8 mouse cellular contexts compared by ENCODE assay signal in the genomic region with DNA sequence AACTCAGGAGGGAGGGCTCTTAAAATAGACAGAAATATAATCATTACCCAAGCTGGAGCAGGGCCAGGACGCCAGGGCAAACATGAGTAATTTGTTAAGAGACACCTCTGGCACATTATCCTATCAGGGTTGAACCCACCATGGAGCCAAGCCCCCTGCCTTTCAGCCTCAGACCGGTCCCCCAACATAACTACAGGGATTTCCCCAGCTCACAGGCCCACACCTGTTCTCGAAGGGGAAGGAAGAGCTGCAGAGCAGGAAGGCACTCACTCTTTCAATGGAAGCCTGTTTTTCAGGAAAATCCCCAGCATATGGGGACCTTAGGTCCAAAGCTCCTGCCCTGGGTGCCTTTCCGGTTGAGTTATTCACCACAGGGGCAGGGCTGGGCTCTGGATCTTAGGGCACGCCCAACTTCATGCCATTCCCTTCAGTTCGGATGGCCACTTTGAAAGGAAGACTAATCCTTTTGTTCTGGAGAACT. TPM values are rescaled to one million over a fixed set of nuclear protein-coding genes. Genes with fewer than 3 reads are reported as not detected.
DNase-seq lines count a peak whose midpoint lies in the region; ATAC-seq and TF ChIP-seq lines count a peak whose summit lies in the region.

No protein-coding gene starts in this region.

- peak overlapping the region; percentile 66 for H3K9ac ChIP-seq in heart, embryonic 13.5 days
- peak overlapping the region; percentile 62 for H3K9ac ChIP-seq in ES-Bruce4 (ENCODE audit: low read depth, poor library complexity, severe bottlenecking)
- peak overlapping the region; percentile 5; the same call in 1 of the 2 replicates for H3K9ac ChIP-seq in forebrain, embryonic 12.5 days

- peaks cover 85% of the 10 kb centered on the region for H3K4me1 ChIP-seq in heart, embryonic 13.5 days
- peaks cover 5% of the 10 kb centered on the region for H3K4me1 ChIP-seq in ES-Bruce4 (ENCODE audit: control insufficient read depth, insufficient read depth, low read length)
- peaks cover 67% of the 10 kb centered on the region for H3K4me1 ChIP-seq in forebrain, embryonic 12.5 days

- WGBS in heart, embryonic 13.5 days = 32% methylated on average over 6 of the region's 6 CpGs
- 4% methylated on average over 6 of the region's 6 CpGs for WGBS in forebrain, embryonic 12.5 days

- no peak overlapping the region for H3K4me3 ChIP-seq in heart, embryonic 13.5 days
- peak overlapping the region; percentile 50 for H3K4me3 ChIP-seq in ES-Bruce4 (ENCODE audit: low read depth, low read length)
- no peak overlapping the region for H3K4me3 ChIP-seq in forebrain, embryonic 12.5 days (replicated peaks)

- H3K36me3 ChIP-seq in heart, embryonic 13.5 days = peaks cover 4% of the 10 kb centered on the region; the same call in 1 of the 2 replicates
- peaks cover 14% of the 10 kb centered on the region; the same call in 1 of the 2 replicates for H3K36me3 ChIP-seq in ES-Bruce4 (ENCODE audit: control insufficient read depth, insufficient read depth, low read length, poor library complexity, severe bottlenecking)
- no peaks in the 10 kb centered on the region for H3K36me3 ChIP-seq in forebrain, embryonic 12.5 days (replicated peaks)

- no peak for DNase-seq in heart, postnatal 10 days
- peak; percentile 81 for DNase-seq in kidney, postnatal 10 days
- DNase-seq in testis, postnatal 14 days (ENCODE audit: low spot score) = no peak
- DNase-seq in ovary, postnatal 36 days (ENCODE audit: low spot score) = no peak
- no peak for DNase-seq in right cerebral cortex, adult 18-20 months

- H3K27ac ChIP-seq in heart, embryonic 13.5 days (replicated peaks) = peak overlapping the region; percentile 84
- H3K27ac ChIP-seq in ES-Bruce4 (ENCODE audit: insufficient read depth, low read length) = peak overlapping the region; percentile 100
- H3K27ac ChIP-seq in forebrain, embryonic 12.5 days = peak overlapping the region; percentile 50; the same call in 1 of the 2 replicates

- H3K9me3 ChIP-seq in heart, embryonic 13.5 days = no peaks in the 10 kb centered on the region
- H3K9me3 ChIP-seq in ES-Bruce4 (replicated peaks; ENCODE audit: control insufficient read depth, insufficient read depth, low read length, poor library complexity, severe bottlenecking) = no peaks in the 10 kb centered on the region
- no peaks in the 10 kb centered on the region for H3K9me3 ChIP-seq in forebrain, embryonic 12.5 days

- no peak for TF ChIP-seq POLR2A in ES-Bruce4 (IDR thresholded peaks at IDR 0.05; ENCODE audit: insufficient read depth, low read length)

- ATAC-seq in heart, embryonic 13.5 days (ENCODE audit: extremely low read depth, insufficient number of reproducible peaks, low FRiP score, low TSS enrichment) = no peak
- ATAC-seq in forebrain, embryonic 12.5 days (ENCODE audit: low FRiP score) = no peak; the same call in 1 of the 2 replicates

- TF ChIP-seq CTCF in ES-Bruce4 (IDR thresholded peaks at IDR 0.05; ENCODE audit: low read depth, low read length) = no peak

- intact Hi-C loops in heart, postnatal 10 days (cut with DNase I) = loop anchor here (10.0 kb wide), 1 partner anchor 178 kb away; the partner anchor contains the start of gene Zranb1

- no peaks in the 10 kb centered on the region for H3K27me3 ChIP-seq in heart, embryonic 13.5 days (replicated peaks)
- no peaks in the 10 kb centered on the region for H3K27me3 ChIP-seq in ES-Bruce4 (ENCODE audit: control insufficient read depth, insufficient read depth, low read length, poor library complexity, severe bottlenecking)
- no peaks in the 10 kb centered on the region for H3K27me3 ChIP-seq in forebrain, embryonic 12.5 days

- TF ChIP-seq EP300 in ES-Bruce4 (IDR thresholded peaks at IDR 0.05; ENCODE audit: insufficient read depth, low read depth, low read length) = peak; percentile 94

- peak overlapping the region; percentile 9; the same call in 1 of the 2 replicates for H3K4me2 ChIP-seq in heart, embryonic 13.5 days
- H3K4me2 ChIP-seq in forebrain, embryonic 12.5 days = no peak overlapping the region

RNA-seq across cellular contexts. Expression of gene Fgfr2, which starts 10.8 kb away (rescaled TPM):
- polyA plus RNA-seq in heart, embryonic 13.5 days (2015; fragmentation: Nextera tagmentation; extraction: Ambion mirVana) = 19.2 and 22.5 TPM in 2 replicates
- total RNA-seq in heart, postnatal 10 days (2021) = 1 to 10 TPM; 6.2 to 6.3 TPM
- polyA plus RNA-seq in ES-Bruce4 (2011; ENCODE audit: insufficient read depth, insufficient read length, low read depth, missing spikeins) = 31.6 and 34.8 TPM in 2 replicates
- 78.4 and 89.6 TPM in 2 replicates for polyA plus RNA-seq in forebrain, embryonic 12.5 days (2016; fragmentation: Nextera tagmentation; extraction: Ambion mirVana)

RNA-seq across cellular contexts. Expression of gene Ctbp2, which starts 11.8 kb away (rescaled TPM):
- 46.8 and 50.6 TPM in 2 replicates for polyA plus RNA-seq in heart, embryonic 13.5 days (2015; fragmentation: Nextera tagmentation; extraction: Ambion mirVana)
- total RNA-seq in heart, postnatal 10 days (2021) = 10 to 100 TPM; 46.2 to 53.5 TPM
- 218 and 252 TPM in 2 replicates for polyA plus RNA-seq in ES-Bruce4 (2011; ENCODE audit: insufficient read depth, insufficient read length, low read depth, missing spikeins)
- 133 and 141 TPM in 2 replicates for polyA plus RNA-seq in forebrain, embryonic 12.5 days (2016; fragmentation: Nextera tagmentation; extraction: Ambion mirVana)

Comparison
In these comparisons a context has a peak if more than half of its experiments do, and no peak if none do; other contexts are left out.
1. H3K27ac ChIP-seq: peak in every context shown above with its lines; median percentile 100 in ES-Bruce4; 84 in heart, embryonic 13.5 days; 50 in forebrain, embryonic 12.5 days.
2. H3K9ac ChIP-seq: peak in every context shown above with its lines; median percentile 66 in heart, embryonic 13.5 days; 62 in ES-Bruce4; 5 in forebrain, embryonic 12.5 days.